Mouse (Mus musculus): ENCODE data around the gene Ckmt2.

- TF ChIP-seq CTCF (IDR thresholded peaks at IDR 0.05; ENCODE audit: insufficient read depth, low read depth, low read length): no peak
- TF ChIP-seq POLR2A (IDR thresholded peaks at IDR 0.05; ENCODE audit: insufficient read depth, low read depth, low read length): no peak
Measured at GRCm38 (mm10) chr13:91809476-91809875, 67.2 kb downstream of the Ckmt2 start.

Data from olfactory bulb, adult 2 months (tissue).